Mouse (Mus musculus): ENCODE results near the gene Lce1b.

DNA sequence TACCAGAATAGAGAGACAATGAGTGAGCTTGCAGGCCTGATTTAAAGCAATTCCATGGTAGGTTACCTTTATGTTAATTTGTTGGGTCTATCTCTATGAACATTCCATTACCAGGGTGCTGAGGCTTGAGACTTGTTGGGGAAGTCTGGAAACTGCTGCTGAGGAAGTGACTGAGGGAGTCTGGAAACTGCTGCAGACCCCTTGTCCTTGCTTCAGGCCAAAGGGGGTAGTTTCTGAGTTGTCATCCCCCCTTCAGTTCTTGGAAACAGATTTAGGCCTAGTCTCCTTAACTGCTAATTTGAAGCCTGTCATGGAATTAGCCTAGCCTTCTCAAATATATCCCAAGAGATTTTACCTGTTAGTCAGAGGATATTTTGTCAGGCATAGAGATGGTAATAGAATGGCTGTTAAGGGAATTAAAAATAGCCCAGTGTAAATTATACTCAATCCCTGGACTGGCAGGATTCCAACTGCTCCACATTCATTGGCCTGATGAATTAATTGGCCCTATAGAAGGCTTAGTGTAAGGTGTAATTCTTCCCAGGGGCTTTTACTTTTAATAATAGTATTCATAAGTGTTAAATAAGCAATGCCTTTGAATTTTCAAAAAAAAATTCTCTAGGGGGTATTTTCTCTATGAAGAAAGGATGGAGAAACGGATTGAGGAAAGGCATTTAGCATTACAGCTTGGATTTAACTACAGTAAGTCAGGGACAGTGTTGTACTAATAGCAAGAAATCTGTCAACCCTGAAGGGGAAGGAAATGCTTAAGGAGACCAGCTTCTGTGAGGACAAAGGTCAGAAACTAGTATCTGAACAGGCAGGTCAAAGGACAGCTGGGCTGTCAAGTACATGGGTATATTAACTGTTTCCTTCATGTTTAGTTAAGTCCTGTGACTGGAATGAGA is 18.7 kb downstream of the Lce1b start:
- no peak for TF ChIP-seq POLR2A (IDR thresholded peaks at IDR 0.05; ENCODE audit: insufficient read depth, low read depth, low read length)
- no peak for TF ChIP-seq EP300 (IDR thresholded peaks at IDR 0.05; ENCODE audit: insufficient read depth, low read depth, low read length)
